Mouse (Mus musculus): ENCODE measurements around the gene Fkbp5. TPM values are rescaled to one million over a fixed set of nuclear protein-coding genes. Genes with fewer than 3 reads are reported as not detected.
A peak's percentile ranks its signal among the peaks of the same experiment; 100 is the strongest.
"Not testable (repeated sequence)": the region's sequence is repeated elsewhere in the genome, so short reads cannot be mapped to it uniquely, and the experiment has no call there.

Fkbp5 gene
- polyA plus RNA-seq, 1 experiment from 2014 or later = 33.5 TPM

DNA sequence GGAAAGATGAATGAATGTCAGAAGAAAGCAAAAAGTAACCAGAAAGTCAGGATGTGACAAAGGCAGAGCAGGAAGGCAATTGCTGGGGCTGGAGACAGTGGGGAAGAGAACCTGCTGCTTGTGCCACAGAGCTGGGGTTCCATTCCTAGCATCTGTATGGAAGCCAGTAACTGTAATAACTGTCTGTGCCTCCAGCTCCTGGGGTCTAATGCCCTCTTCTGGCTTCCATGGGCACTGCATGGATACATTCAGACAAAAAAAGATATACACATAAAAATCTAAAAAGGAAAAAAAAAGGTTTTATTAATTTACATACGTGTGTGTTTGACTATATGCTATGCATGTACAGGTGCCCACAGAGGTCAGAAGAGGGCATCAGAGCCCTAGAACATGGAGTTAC lies 98.4 kb downstream of the Fkbp5 start:
- Histone ChIP-seq H3K36me3 (replicated peaks) (peaks cover 37% of the 10 kb centered on the region), H3K9me3 (no peaks in the 10 kb centered on the region), H3K27me3 (ENCODE audit: poor library complexity, severe bottlenecking) (no peaks in the 10 kb centered on the region), H3K4me1 (no peaks in the 10 kb centered on the region), H3K4me3 (no peak overlapping the region), H3K27ac (no peak overlapping the region)
- DNase-seq (ENCODE audit: extremely low spot score, low spot score) = no peak
- WGBS = 97% methylated on average over 1 of the region's 1 CpGs

DNA sequence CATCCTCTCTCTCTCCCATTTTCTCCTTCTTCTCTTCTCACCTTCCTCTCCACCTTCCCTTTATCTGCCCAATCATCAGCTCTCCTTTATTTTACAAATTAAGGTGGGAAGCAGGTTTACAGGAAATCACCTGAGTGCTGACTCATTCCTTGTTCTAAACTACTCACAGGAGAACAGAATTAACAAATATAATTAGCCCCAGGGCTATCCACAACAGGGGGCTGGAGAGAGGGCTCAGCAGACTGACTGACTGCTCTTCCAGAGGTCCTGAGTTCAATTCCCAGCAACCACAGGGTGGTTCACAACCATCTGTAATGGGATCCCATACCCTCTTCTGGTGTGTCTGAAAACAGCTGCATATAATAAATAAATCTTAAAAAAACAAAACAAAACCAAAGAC lies 98.8 kb downstream of the Fkbp5 start:
- H3K27me3 ChIP-seq (ENCODE audit: poor library complexity, severe bottlenecking); H3K4me1 ChIP-seq; DNase-seq (ENCODE audit: extremely low spot score, low spot score); H3K4me3 ChIP-seq; H3K9me3 ChIP-seq; H3K27ac ChIP-seq: not testable (repeated sequence)
- peaks cover 35% of the 10 kb centered on the region for H3K36me3 ChIP-seq (replicated peaks)

- DNase-seq (ENCODE audit: extremely low spot score, low spot score) = no peak
- Histone ChIP-seq H3K4me3 (no peak overlapping the region), H3K9me3 (no peaks in the 10 kb centered on the region), H3K27me3 (ENCODE audit: poor library complexity, severe bottlenecking) (no peaks in the 10 kb centered on the region), H3K36me3 (replicated peaks) (peaks cover 35% of the 10 kb centered on the region), H3K27ac (no peak overlapping the region), H3K4me1 (no peaks in the 10 kb centered on the region)
- 91% methylated on average over 5 of the region's 5 CpGs for WGBS
Measured at GRCm38 (mm10) chr17:28417771-28418170, 99.6 kb downstream of the Fkbp5 start.

DNA sequence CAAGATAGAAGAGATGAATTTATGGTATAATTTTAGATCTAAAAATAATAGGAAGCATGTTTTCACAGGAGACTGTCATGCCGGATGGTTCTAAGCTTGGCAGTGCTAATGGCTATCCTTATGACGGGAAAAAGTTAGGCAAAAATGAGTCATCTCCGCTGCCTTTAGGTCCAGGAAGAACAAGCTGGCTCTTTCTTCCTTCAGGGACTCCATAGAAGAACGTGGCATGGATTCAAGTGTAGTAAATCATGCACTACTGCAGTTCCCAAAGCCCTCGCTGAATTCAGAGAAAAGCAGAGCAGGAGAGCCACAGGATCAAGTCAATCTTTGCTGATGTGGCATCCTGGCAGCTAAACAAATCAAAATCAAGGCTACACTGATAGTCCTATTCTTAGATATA lies 102.1 kb downstream of the Fkbp5 start:
- Histone ChIP-seq H3K9me3 (no peaks in the 10 kb centered on the region), H3K4me1 (no peaks in the 10 kb centered on the region), H3K27ac (no peak overlapping the region), H3K4me3 (no peak overlapping the region), H3K27me3 (ENCODE audit: poor library complexity, severe bottlenecking) (no peaks in the 10 kb centered on the region), H3K36me3 (replicated peaks) (peaks cover 52% of the 10 kb centered on the region)
- DNase-seq (ENCODE audit: extremely low spot score, low spot score) = no peak
- 89% methylated on average over 5 of the region's 5 CpGs for WGBS

GRCm38 (mm10) chr17:28411381-28411960 lies 105.9 kb downstream of the Fkbp5 start:
- Histone ChIP-seq H3K36me3 (replicated peaks) (peaks cover 63% of the 10 kb centered on the region), H3K9me3 (no peaks in the 10 kb centered on the region), H3K4me3 (no peak overlapping the region), H3K4me1 (no peaks in the 10 kb centered on the region), H3K27me3 (ENCODE audit: poor library complexity, severe bottlenecking) (no peaks in the 10 kb centered on the region), H3K27ac (no peak overlapping the region)
- no peak for DNase-seq (ENCODE audit: extremely low spot score, low spot score)
- 91% methylated on average over 10 of the region's 10 CpGs for WGBS

GRCm38 (mm10) chr17:28410731-28411130 lies 106.6 kb downstream of the Fkbp5 start:
- 87% methylated on average over 4 of the region's 4 CpGs for WGBS
- Histone ChIP-seq H3K4me1 (no peaks in the 10 kb centered on the region), H3K4me3 (no peak overlapping the region), H3K27ac (no peak overlapping the region), H3K27me3 (ENCODE audit: poor library complexity, severe bottlenecking) (no peaks in the 10 kb centered on the region), H3K9me3 (peaks cover 3% of the 10 kb centered on the region; the same call in 1 of the 2 replicates), H3K36me3 (replicated peaks) (peaks cover 69% of the 10 kb centered on the region)
- DNase-seq (ENCODE audit: extremely low spot score, low spot score) = no peak

- Histone ChIP-seq H3K4me1 (no peaks in the 10 kb centered on the region), H3K9me3 (peaks cover 6% of the 10 kb centered on the region; the same call in 1 of the 2 replicates), H3K27me3 (ENCODE audit: poor library complexity, severe bottlenecking) (no peaks in the 10 kb centered on the region), H3K27ac (no peak overlapping the region), H3K4me3 (no peak overlapping the region), H3K36me3 (replicated peaks) (peaks cover 67% of the 10 kb centered on the region)
- no peak for DNase-seq (ENCODE audit: extremely low spot score, low spot score)
- 80% methylated on average over 5 of the region's 5 CpGs for WGBS
Measured at GRCm38 (mm10) chr17:28408251-28408918, 108.9 kb downstream of the Fkbp5 start.

- Histone ChIP-seq H3K27ac (no peak overlapping the region), H3K36me3 (replicated peaks) (peaks cover 66% of the 10 kb centered on the region)
Measured at GRCm38 (mm10) chr17:28407418-28408250, 109.7 kb downstream of the Fkbp5 start.

GRCm38 (mm10) chr17:28406471-28406870 lies 110.9 kb downstream of the Fkbp5 start:
- no peak for DNase-seq (ENCODE audit: extremely low spot score, low spot score)
- WGBS = 87% methylated on average over 7 of the region's 7 CpGs
- Histone ChIP-seq H3K4me1 (no peaks in the 10 kb centered on the region), H3K27ac (no peak overlapping the region), H3K27me3 (ENCODE audit: poor library complexity, severe bottlenecking) (no peaks in the 10 kb centered on the region), H3K36me3 (replicated peaks) (peaks cover 67% of the 10 kb centered on the region), H3K9me3 (peaks cover 6% of the 10 kb centered on the region; the same call in 1 of the 2 replicates), H3K4me3 (no peak overlapping the region)

More at GRCm38 (mm10) chr17:28407418-28408250, 109.7 kb downstream of the Fkbp5 start:
- peak; percentile 59 for DNase-seq (ENCODE audit: extremely low spot score, low spot score)
- peaks cover 6% of the 10 kb centered on the region; the same call in 1 of the 2 replicates for H3K9me3 ChIP-seq
- 54% methylated on average over 15 of the region's 15 CpGs for WGBS
- H3K4me3 ChIP-seq = no peak overlapping the region
- no peaks in the 10 kb centered on the region for H3K27me3 ChIP-seq (ENCODE audit: poor library complexity, severe bottlenecking)
- no peaks in the 10 kb centered on the region for H3K4me1 ChIP-seq

DNA sequence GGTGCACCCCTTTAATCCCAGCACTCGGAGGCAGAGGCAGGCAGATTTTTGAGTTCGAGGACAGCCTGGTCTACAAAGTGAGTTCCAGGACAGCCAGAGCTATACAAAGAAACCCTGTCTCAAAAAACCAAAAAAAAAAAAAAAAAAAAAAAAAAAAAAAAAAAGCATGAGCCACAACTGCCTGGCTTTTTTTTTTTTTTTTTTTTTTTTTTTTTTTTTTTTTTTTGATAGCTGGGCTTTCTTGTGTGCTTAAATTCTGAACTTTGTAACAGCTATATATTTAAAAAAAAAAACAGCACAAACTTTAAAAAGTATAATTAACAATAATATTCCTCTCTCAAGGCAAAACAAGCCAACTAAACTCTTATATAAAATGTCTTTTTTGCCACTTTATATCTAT lies 112.6 kb downstream of the Fkbp5 start:
- H3K4me1 ChIP-seq; DNase-seq (ENCODE audit: extremely low spot score, low spot score); H3K4me3 ChIP-seq; H3K27me3 ChIP-seq (ENCODE audit: poor library complexity, severe bottlenecking); H3K27ac ChIP-seq; H3K9me3 ChIP-seq: not testable (repeated sequence)
- 90% methylated on average over 2 of the region's 2 CpGs for WGBS
- peaks cover 67% of the 10 kb centered on the region for H3K36me3 ChIP-seq (replicated peaks)

DNA sequence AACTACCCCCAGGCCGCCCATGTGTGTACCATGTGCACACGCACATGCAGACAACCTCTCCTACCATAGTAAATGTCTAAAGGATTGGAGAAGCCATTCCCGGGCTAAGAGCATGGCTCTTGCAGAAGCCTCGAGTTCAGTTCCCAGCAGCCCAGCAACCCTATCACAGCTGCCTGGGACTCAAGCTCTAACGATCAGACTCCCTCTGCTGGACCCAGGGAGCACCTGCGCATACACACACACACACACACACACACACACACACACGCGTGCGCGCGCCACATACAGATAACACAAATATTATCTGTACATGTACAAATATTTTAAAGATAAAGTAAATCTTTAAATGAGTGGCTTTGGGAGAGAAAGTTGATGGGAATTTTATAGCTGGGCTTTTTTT lies 113.0 kb downstream of the Fkbp5 start:
- peaks cover 72% of the 10 kb centered on the region for H3K36me3 ChIP-seq (replicated peaks)
- WGBS = 98% methylated on average over 11 of the region's 11 CpGs
- H3K27me3 ChIP-seq (ENCODE audit: poor library complexity, severe bottlenecking) = no peaks in the 10 kb centered on the region
- H3K4me1 ChIP-seq = no peaks in the 10 kb centered on the region
- no peak for DNase-seq (ENCODE audit: extremely low spot score, low spot score)
- peaks cover 6% of the 10 kb centered on the region; the same call in 1 of the 2 replicates for H3K9me3 ChIP-seq
- no peak overlapping the region for H3K4me3 ChIP-seq
- H3K27ac ChIP-seq = no peak overlapping the region

DNA sequence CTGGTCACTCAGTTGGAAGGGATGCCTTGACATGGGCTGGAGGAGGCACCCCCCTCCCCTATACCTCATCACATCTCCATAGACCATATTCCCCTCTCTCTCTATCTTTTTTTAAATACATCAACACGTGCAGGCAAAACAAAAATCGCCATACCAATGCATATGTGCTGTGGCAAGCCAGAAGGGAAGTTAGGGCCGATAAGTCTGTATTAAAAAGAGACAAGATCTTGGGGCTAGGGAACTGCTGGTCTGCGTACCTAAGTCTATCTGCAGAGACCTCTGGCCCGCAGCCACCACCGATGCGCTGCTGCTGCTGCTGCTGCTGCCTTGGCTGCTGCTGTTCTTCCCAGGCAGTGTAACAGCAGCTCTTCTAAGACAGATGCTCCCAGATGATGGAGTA lies 122.3 kb downstream of the Fkbp5 start:
- peaks cover 5% of the 10 kb centered on the region; the same call in 1 of the 2 replicates for H3K27me3 ChIP-seq (ENCODE audit: poor library complexity, severe bottlenecking)
- 90% methylated on average over 7 of the region's 7 CpGs for WGBS
- DNase-seq (ENCODE audit: extremely low spot score, low spot score) = no peak
- H3K9me3 ChIP-seq = no peaks in the 10 kb centered on the region
- H3K4me3 ChIP-seq = no peak overlapping the region
- no peak overlapping the region for H3K27ac ChIP-seq
- H3K36me3 ChIP-seq (replicated peaks) = peaks cover 30% of the 10 kb centered on the region
- H3K4me1 ChIP-seq = peaks cover 9% of the 10 kb centered on the region

Measured in forebrain, embryonic 10.5 days (tissue).